Mouse (Mus musculus) brain, embryonic 14.5 days (tissue): Measurements from ENCODE around the gene BC003965.

Experiments
- CTCF ChIP-seq: fragments of 200-500 bp; IDR thresholded peaks from 2 replicates; pipeline ENCODE4 v1.5.1; 2012; ENCODE audit warnings: inconsistent platforms, mild to moderate bottlenecking, moderate library complexity, borderline replicate concordance; ENCODE audit not compliant: insufficient read depth, insufficient read length; ENCODE audit errors: extremely low read depth
- POLR2A ChIP-seq: fragments of 200-500 bp; IDR thresholded peaks from 2 replicates; pipeline ENCODE4 v1.6.1; 2012; ENCODE audit warnings: mild to moderate bottlenecking, inconsistent platforms, borderline replicate concordance; ENCODE audit not compliant: poor library complexity, insufficient read depth, insufficient read length, severe bottlenecking; ENCODE audit errors: extremely low read depth

GRCm38 (mm10) chr17:25165970-25166671 lies 18.2 kb upstream of the BC003965 start:
- TF ChIP-seq CTCF (no peak), POLR2A (no peak)
